Mouse (Mus musculus) T-helper 2 cell (primary cell): Measurements from ENCODE around the gene Arl4d.
"Not testable (repeated sequence)": the region's sequence is repeated elsewhere in the genome, so short reads cannot be mapped to it uniquely, and the experiment has no call there.

Source experiments
- in situ Hi-C: fragments of 300-600 bp; cut with MboI, MseI; formaldehyde crosslinking; loops from one replicate; pipeline ENCODE4 v1.15.1; 2025; ENCODE audit warnings: high pct_unique_total_duplicates

Arl4d gene

GRCm38 (mm10) chr11:101645411-101646282 lies 19.7 kb upstream of the Arl4d start:
- in situ Hi-C loops, result not testable (repeated sequence)

GRCm38 (mm10) chr11:101646283-101646794 lies 19.0 kb upstream of the Arl4d start:
- in situ Hi-C loops, result not testable (repeated sequence)

- in situ Hi-C loops, result not testable (repeated sequence)
Observed at GRCm38 (mm10) chr11:101647093-101647492, 18.2 kb upstream of the Arl4d start.

GRCm38 (mm10) chr11:101656356-101656755 lies 9.0 kb upstream of the Arl4d start:
- in situ Hi-C loops, result no loop called here

GRCm38 (mm10) chr11:101657528-101657885 lies 7.8 kb upstream of the Arl4d start:
- in situ Hi-C loops, result no loop called here

GRCm38 (mm10) chr11:101657886-101658750 lies 7.2 kb upstream of the Arl4d start:
- in situ Hi-C loops, result not testable (repeated sequence)

- in situ Hi-C loops, result no loop called here
Observed at GRCm38 (mm10) chr11:101658751-101659558, 6.4 kb upstream of the Arl4d start.

GRCm38 (mm10) chr11:101661191-101661590 lies 4.2 kb upstream of the Arl4d start:
- in situ Hi-C loops, result loop anchor here (5.0 kb wide), 1 partner anchor 71 kb away; the partner anchor contains the start of gene Dhx8

- in situ Hi-C loops, result loop anchor here (5.0 kb wide), 1 partner anchor 71 kb away; the partner anchor contains the start of gene Dhx8
Observed at GRCm38 (mm10) chr11:101661786-101662185, 3.6 kb upstream of the Arl4d start.

- in situ Hi-C loops, result loop anchor here (5.0 kb wide), 1 partner anchor 69 kb away; the partner anchor contains the start of gene Dhx8
Observed at GRCm38 (mm10) chr11:101663229-101664027, 1.9 kb upstream of the Arl4d start.

- in situ Hi-C loops, result no loop called here
Observed at GRCm38 (mm10) chr11:101665636-101665992, 273 bp downstream of the Arl4d start.

GRCm38 (mm10) chr11:101666626-101667345 lies 1.4 kb downstream of the Arl4d start:
- in situ Hi-C loops, result no loop called here

GRCm38 (mm10) chr11:101667871-101668532 lies 2.7 kb downstream of the Arl4d start:
- in situ Hi-C loops, result no loop called here

GRCm38 (mm10) chr11:101668546-101669261 lies 3.4 kb downstream of the Arl4d start:
- in situ Hi-C loops, result no loop called here

GRCm38 (mm10) chr11:101670334-101670733 lies 5.0 kb downstream of the Arl4d start:
- in situ Hi-C loops, result no loop called here

GRCm38 (mm10) chr11:101671255-101671654 lies 5.9 kb downstream of the Arl4d start:
- in situ Hi-C loops, result no loop called here

GRCm38 (mm10) chr11:101673010-101673642 lies 7.8 kb downstream of the Arl4d start:
- in situ Hi-C loops, result no loop called here

GRCm38 (mm10) chr11:101674106-101674505 lies 8.8 kb downstream of the Arl4d start:
- in situ Hi-C loops, result no loop called here
